17 mouse cellular contexts compared by ENCODE assay signal in genomic region chr3:106984231-106984630, GRCm38 (mm10). TPM values are rescaled to one million over a fixed set of nuclear protein-coding genes. Genes with fewer than 3 reads are reported as not detected.
A peak's percentile ranks its signal among the peaks of the same experiment; 100 is the strongest.
DNase-seq lines count a peak whose midpoint lies in the region; ATAC-seq lines count a peak whose summit lies in the region.
"Had no signal": no experiment of that assay in that cellular context is flagged by ENCODE, and none has a peak within 500 bp of the region (broad histone marks: within the 10 kb centered on the region; RNA-seq: fewer than 3 reads in every experiment).

No protein-coding gene starts in this region.

- H3K36me3 ChIP-seq in forebrain, embryonic 12.5 days (replicated peaks) = no peaks in the 10 kb centered on the region
- no peaks in the 10 kb centered on the region for H3K36me3 ChIP-seq in forebrain, embryonic 15.5 days
- no peaks in the 10 kb centered on the region for H3K36me3 ChIP-seq in hindbrain, embryonic 15.5 days
- H3K36me3 ChIP-seq in hindbrain, embryonic 11.5 days (ENCODE audit: control insufficient read depth, insufficient read depth, low read length) = no peaks in the 10 kb centered on the region
- no peaks in the 10 kb centered on the region for H3K36me3 ChIP-seq in neural tube, embryonic 13.5 days
- H3K36me3 ChIP-seq: heart, embryonic 13.5 days; hindbrain, embryonic 12.5 days had no signal

- no peak overlapping the region for H3K9ac ChIP-seq in forebrain, embryonic 12.5 days
- H3K9ac ChIP-seq in forebrain, embryonic 15.5 days (replicated peaks) = no peak overlapping the region
- no peak overlapping the region for H3K9ac ChIP-seq in hindbrain, embryonic 15.5 days
- no peak overlapping the region for H3K9ac ChIP-seq in hindbrain, embryonic 11.5 days (ENCODE audit: low read depth, low read length)
- H3K9ac ChIP-seq in neural tube, embryonic 13.5 days = no peak overlapping the region
- H3K9ac ChIP-seq: heart, embryonic 13.5 days; hindbrain, embryonic 12.5 days had no signal

- peaks cover 8% of the 10 kb centered on the region for H3K4me1 ChIP-seq in forebrain, embryonic 12.5 days
- peaks cover 13% of the 10 kb centered on the region for H3K4me1 ChIP-seq in forebrain, embryonic 15.5 days
- H3K4me1 ChIP-seq in hindbrain, embryonic 15.5 days (replicated peaks) = peaks cover 10% of the 10 kb centered on the region
- H3K4me1 ChIP-seq in hindbrain, embryonic 11.5 days (replicated peaks; ENCODE audit: control insufficient read depth, insufficient read depth, low read length) = no peaks in the 10 kb centered on the region
- 0 out of 2 replicates have a peak, but pooled peaks cover 6% of the 10 kb centered on the region for H3K4me1 ChIP-seq in neural tube, embryonic 13.5 days (replicated peaks)

- ATAC-seq in forebrain, embryonic 12.5 days (ENCODE audit: low FRiP score) = 0 out of 2 replicates have a peak, but pooled peaks have one; percentile 36
- ATAC-seq in forebrain, embryonic 15.5 days (replicated peaks) = no peak; the same call in 1 of the 2 replicates
- peak; percentile 28; the same call in 1 of the 2 replicates for ATAC-seq in hindbrain, embryonic 15.5 days (ENCODE audit: low FRiP score, low read depth)
- ATAC-seq in hindbrain, embryonic 11.5 days (ENCODE audit: low FRiP score) = no peak
- ATAC-seq in neural tube, embryonic 13.5 days (ENCODE audit: low read depth) = 0 out of 2 replicates have a peak, but pooled peaks have one; percentile 23
- ATAC-seq: intestine, embryonic 16.5 days had no signal

- H3K4me2 ChIP-seq in forebrain, embryonic 12.5 days = no peak overlapping the region
- no peak overlapping the region for H3K4me2 ChIP-seq in forebrain, embryonic 15.5 days (replicated peaks)
- H3K4me2 ChIP-seq in hindbrain, embryonic 15.5 days = no peak overlapping the region
- no peak overlapping the region for H3K4me2 ChIP-seq in hindbrain, embryonic 11.5 days (replicated peaks; ENCODE audit: low read depth, low read length)
- no peak overlapping the region for H3K4me2 ChIP-seq in neural tube, embryonic 13.5 days
- H3K4me2 ChIP-seq: heart, embryonic 13.5 days; hindbrain, embryonic 12.5 days had no signal

- H3K9me3 ChIP-seq in forebrain, embryonic 12.5 days = no peaks in the 10 kb centered on the region
- H3K9me3 ChIP-seq in forebrain, embryonic 15.5 days = no peaks in the 10 kb centered on the region
- no peaks in the 10 kb centered on the region for H3K9me3 ChIP-seq in hindbrain, embryonic 15.5 days
- H3K9me3 ChIP-seq in hindbrain, embryonic 11.5 days (ENCODE audit: control insufficient read depth, low read length) = no peaks in the 10 kb centered on the region
- H3K9me3 ChIP-seq in neural tube, embryonic 13.5 days = no peaks in the 10 kb centered on the region
- H3K9me3 ChIP-seq: heart, embryonic 13.5 days; hindbrain, embryonic 12.5 days had no signal

- H3K27ac ChIP-seq in forebrain, embryonic 12.5 days = no peak overlapping the region
- no peak overlapping the region for H3K27ac ChIP-seq in forebrain, embryonic 15.5 days (replicated peaks)
- no peak overlapping the region for H3K27ac ChIP-seq in hindbrain, embryonic 15.5 days (replicated peaks)
- H3K27ac ChIP-seq in hindbrain, embryonic 11.5 days (ENCODE audit: low read depth, low read length) = no peak overlapping the region
- H3K27ac ChIP-seq in neural tube, embryonic 13.5 days (replicated peaks) = no peak overlapping the region
- H3K27ac ChIP-seq: heart, embryonic 13.5 days; hindbrain, embryonic 12.5 days had no signal

- DNase-seq in hindbrain, embryonic 11.5 days (ENCODE audit: low spot score) = no peak
- DNase-seq in neural tube, embryonic 10.5 days (ENCODE audit: extremely low spot score, low spot score) = no peak
- DNase-seq in spleen, postnatal 10 days (ENCODE audit: low spot score in 2 of 2) = no peak
- no peak for DNase-seq in embryo, embryonic 10 days (ENCODE audit: low spot score)
- DNase-seq: adrenal gland, postnatal 10 days; cerebellum, adult 11-12 months; cerebellum, adult 9-10 months; cerebellum, postnatal 25 days; gastrocnemius, postnatal 36 days; heart, postnatal 36 days had no signal

- no peak overlapping the region for H3K4me3 ChIP-seq in forebrain, embryonic 12.5 days (replicated peaks)
- no peak overlapping the region for H3K4me3 ChIP-seq in forebrain, embryonic 15.5 days
- H3K4me3 ChIP-seq in hindbrain, embryonic 15.5 days = no peak overlapping the region
- no peak overlapping the region for H3K4me3 ChIP-seq in hindbrain, embryonic 11.5 days (ENCODE audit: low read depth, low read length)
- no peak overlapping the region for H3K4me3 ChIP-seq in neural tube, embryonic 13.5 days
- H3K4me3 ChIP-seq: heart, embryonic 13.5 days; hindbrain, embryonic 12.5 days had no signal

- no peaks in the 10 kb centered on the region for H3K27me3 ChIP-seq in forebrain, embryonic 12.5 days
- no peaks in the 10 kb centered on the region for H3K27me3 ChIP-seq in forebrain, embryonic 15.5 days
- no peaks in the 10 kb centered on the region for H3K27me3 ChIP-seq in hindbrain, embryonic 15.5 days
- no peaks in the 10 kb centered on the region for H3K27me3 ChIP-seq in hindbrain, embryonic 11.5 days (ENCODE audit: control insufficient read depth, insufficient read depth, low read length)
- no peaks in the 10 kb centered on the region for H3K27me3 ChIP-seq in neural tube, embryonic 13.5 days
- H3K27me3 ChIP-seq: heart, embryonic 13.5 days; hindbrain, embryonic 12.5 days had no signal

- WGBS in forebrain, embryonic 12.5 days = 69% methylated on average over 4 of the region's 4 CpGs
- 53% methylated on average over 4 of the region's 4 CpGs for WGBS in forebrain, embryonic 15.5 days
- 54% methylated on average over 4 of the region's 4 CpGs for WGBS in hindbrain, embryonic 15.5 days
- WGBS in hindbrain, embryonic 11.5 days = 69% methylated on average over 4 of the region's 4 CpGs
- 59% methylated on average over 4 of the region's 4 CpGs for WGBS in neural tube, embryonic 13.5 days

RNA-seq across cellular contexts. Expression of gene Kcna3, which starts 51.7 kb away (rescaled TPM):
- 17.3 and 18.4 TPM in 2 replicates for polyA plus RNA-seq in forebrain, embryonic 12.5 days (2016; fragmentation: Nextera tagmentation; extraction: Ambion mirVana)
- polyA plus RNA-seq in forebrain, embryonic 15.5 days (2015; fragmentation: Nextera tagmentation; extraction: Ambion mirVana) = 21.8 and 21.9 TPM in 2 replicates
- polyA plus RNA-seq in hindbrain, embryonic 15.5 days (2015; fragmentation: Nextera tagmentation; extraction: Ambion mirVana) = 11.6 and 12.0 TPM in 2 replicates
- 4.6 and 4.7 TPM in 2 replicates for polyA plus RNA-seq in hindbrain, embryonic 11.5 days (2014; fragmentation: Nextera tagmentation; extraction: Ambion mirVana)
- 2.8 and 3.9 TPM in 2 replicates for polyA plus RNA-seq in neural tube, embryonic 13.5 days (2015; fragmentation: Nextera tagmentation; extraction: Ambion mirVana)

Comparison
In these comparisons a context has a peak if more than half of its experiments do, and no peak if none do; other contexts are left out.
1. ATAC-seq: peak in forebrain, embryonic 12.5 days (single experiment), hindbrain, embryonic 15.5 days (single experiment) and neural tube, embryonic 13.5 days (single experiment); none in forebrain, embryonic 15.5 days (single experiment) and hindbrain, embryonic 11.5 days (single experiment).